8 mouse cellular contexts compared by ENCODE assay signal in the genomic region with DNA sequence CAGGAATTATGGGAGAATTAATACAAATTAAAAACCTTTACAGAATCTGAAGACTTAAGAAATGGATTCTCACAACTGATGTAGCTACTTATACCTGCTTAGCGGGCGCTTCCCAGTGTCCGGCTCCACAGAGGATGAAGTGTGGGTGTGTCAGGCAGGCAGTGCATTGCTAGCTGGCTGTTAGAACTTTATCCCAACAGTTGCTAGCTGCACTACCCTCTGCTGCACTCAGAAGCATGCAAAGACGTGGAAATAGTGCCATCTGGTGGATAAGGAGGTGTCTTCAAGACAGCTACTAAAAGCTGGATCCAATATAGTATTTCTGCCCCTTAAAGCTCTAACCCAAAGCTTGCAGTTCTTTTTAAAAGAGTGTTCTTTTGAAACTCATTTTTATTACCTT. TPM values are rescaled to one million over a fixed set of nuclear protein-coding genes. Genes with fewer than 3 reads are reported as not detected.
DNase-seq lines count a peak whose midpoint lies in the region; ATAC-seq and TF ChIP-seq lines count a peak whose summit lies in the region.

No protein-coding gene starts in this region.

- no peak for TF ChIP-seq POLR2A in heart, adult 2 months (IDR thresholded peaks at IDR 0.05; ENCODE audit: insufficient read depth, low read depth, low read length)
- TF ChIP-seq POLR2A in kidney, adult 2 months (IDR thresholded peaks at IDR 0.05; ENCODE audit: low read depth, low read length) = no peak

- WGBS in embryonic facial prominence, embryonic 13.5 days = 0% methylated on average over 4 of the region's 4 CpGs
- 0% methylated on average over 4 of the region's 4 CpGs for WGBS in heart, adult 2 months
- 1% methylated on average over 4 of the region's 4 CpGs for WGBS in kidney, adult 2 months
- 0% methylated on average over 4 of the region's 4 CpGs for WGBS in limb, embryonic 11.5 days
- 1% methylated on average over 4 of the region's 4 CpGs for WGBS in midbrain, embryonic 14.5 days

- peak overlapping the region; percentile 98 for H3K4me2 ChIP-seq in embryonic facial prominence, embryonic 13.5 days
- H3K4me2 ChIP-seq in limb, embryonic 11.5 days (ENCODE audit: low read depth, severe bottlenecking) = peak overlapping the region; percentile 81; the same call in 1 of the 2 replicates
- peak overlapping the region; percentile 98 for H3K4me2 ChIP-seq in midbrain, embryonic 14.5 days (ENCODE audit: low read length)

- H3K4me3 ChIP-seq in embryonic facial prominence, embryonic 13.5 days = peak overlapping the region; percentile 56
- H3K4me3 ChIP-seq in heart, adult 2 months = peak overlapping the region; percentile 53; the same call in 1 of the 2 replicates
- H3K4me3 ChIP-seq in kidney, adult 2 months (ENCODE audit: insufficient read depth, low read depth, low read length) = no peak overlapping the region
- H3K4me3 ChIP-seq in limb, embryonic 11.5 days (ENCODE audit: low read depth, low read length) = no peak overlapping the region
- peak overlapping the region; percentile 52 for H3K4me3 ChIP-seq in midbrain, embryonic 14.5 days (replicated peaks; ENCODE audit: low read depth, low read length)

- no peaks in the 10 kb centered on the region for H3K79me2 ChIP-seq in heart, adult 2 months (replicated peaks; ENCODE audit: control insufficient read depth, insufficient read depth, low read length)

- H3K9me3 ChIP-seq in embryonic facial prominence, embryonic 13.5 days = no peaks in the 10 kb centered on the region
- no peaks in the 10 kb centered on the region for H3K9me3 ChIP-seq in limb, embryonic 11.5 days (ENCODE audit: control insufficient read depth, low read length)
- H3K9me3 ChIP-seq in midbrain, embryonic 14.5 days (ENCODE audit: control insufficient read depth, low read length) = no peaks in the 10 kb centered on the region

- intact Hi-C loops in heart, adult 2 months (cut with DNase I) = loop anchor here (2.0 to 5.0 kb wide), 3 partner anchors 49 to 364 kb away; a partner anchor contains a TSS

- DNase-seq in A20 (ENCODE audit: low read depth, low spot score) = peak; percentile 88
- peak; percentile 42 for DNase-seq in adrenal gland, postnatal 25 days
- DNase-seq in heart, adult 2 months = peak; percentile 49 to 66
- DNase-seq in kidney, adult 2 months = peak; percentile 90
- peak; percentile 79 for DNase-seq in limb, embryonic 11.5 days (ENCODE audit: low spot score)
- DNase-seq in midbrain, embryonic 14.5 days = peak; percentile 97
- DNase-seq in spleen, postnatal 36 days (ENCODE audit: low spot score in 2 of 2) = peak; percentile 61 to 65

- TF ChIP-seq CTCF in heart, adult 2 months (IDR thresholded peaks at IDR 0.05) = peak; percentile 88
- peak; percentile 84 for TF ChIP-seq CTCF in kidney, adult 2 months (conservative IDR thresholded peaks at IDR 0.05; ENCODE audit: insufficient read depth, insufficient read length, low read depth, low read length)

- TF ChIP-seq EP300 in heart, adult 2 months (IDR thresholded peaks at IDR 0.05; ENCODE audit: insufficient read depth, low read depth, low read length) = no peak

- H3K27ac ChIP-seq in embryonic facial prominence, embryonic 13.5 days = no peak overlapping the region
- no peak overlapping the region for H3K27ac ChIP-seq in heart, adult 2 months
- no peak overlapping the region for H3K27ac ChIP-seq in kidney, adult 2 months (ENCODE audit: insufficient read depth, low read depth, low read length)
- H3K27ac ChIP-seq in limb, embryonic 11.5 days (replicated peaks; ENCODE audit: low read depth, low read length) = no peak overlapping the region
- no peak overlapping the region for H3K27ac ChIP-seq in midbrain, embryonic 14.5 days (replicated peaks; ENCODE audit: low read depth, low read length)

- H3K4me1 ChIP-seq in embryonic facial prominence, embryonic 13.5 days = peaks cover 22% of the 10 kb centered on the region
- H3K4me1 ChIP-seq in heart, adult 2 months (ENCODE audit: control insufficient read depth, insufficient read depth, low read length) = no peaks in the 10 kb centered on the region
- H3K4me1 ChIP-seq in kidney, adult 2 months (ENCODE audit: control insufficient read depth, insufficient read depth, low read length) = no peaks in the 10 kb centered on the region
- H3K4me1 ChIP-seq in limb, embryonic 11.5 days (ENCODE audit: control insufficient read depth, insufficient read depth, low read length) = peaks cover 6% of the 10 kb centered on the region
- H3K4me1 ChIP-seq in midbrain, embryonic 14.5 days (ENCODE audit: control insufficient read depth, insufficient read depth, low read length) = peaks cover 12% of the 10 kb centered on the region

- no peak overlapping the region for H3K9ac ChIP-seq in embryonic facial prominence, embryonic 13.5 days
- H3K9ac ChIP-seq in heart, adult 2 months (ENCODE audit: low read depth, low read length) = no peak overlapping the region
- H3K9ac ChIP-seq in limb, embryonic 11.5 days (ENCODE audit: low read length) = no peak overlapping the region
- H3K9ac ChIP-seq in midbrain, embryonic 14.5 days (replicated peaks; ENCODE audit: low read length) = no peak overlapping the region

- peak; percentile 78 for ATAC-seq in embryonic facial prominence, embryonic 13.5 days (ENCODE audit: insufficient number of reproducible peaks, insufficient read depth, low FRiP score, low TSS enrichment, low read depth)
- peak; percentile 77; the same call in 1 of the 2 replicates for ATAC-seq in limb, embryonic 11.5 days (ENCODE audit: insufficient number of reproducible peaks, low FRiP score, low TSS enrichment, low read depth)
- peak; percentile 64; the same call in 1 of the 2 replicates for ATAC-seq in midbrain, embryonic 14.5 days (ENCODE audit: low FRiP score, low TSS enrichment)

- H3K36me3 ChIP-seq in embryonic facial prominence, embryonic 13.5 days = no peaks in the 10 kb centered on the region
- H3K36me3 ChIP-seq in heart, adult 2 months (ENCODE audit: control insufficient read depth, insufficient read depth, low read length) = no peaks in the 10 kb centered on the region
- no peaks in the 10 kb centered on the region for H3K36me3 ChIP-seq in kidney, adult 2 months (ENCODE audit: control insufficient read depth, insufficient read depth, low read length)
- no peaks in the 10 kb centered on the region for H3K36me3 ChIP-seq in limb, embryonic 11.5 days (ENCODE audit: control insufficient read depth, insufficient read depth, low read length)
- no peaks in the 10 kb centered on the region for H3K36me3 ChIP-seq in midbrain, embryonic 14.5 days (ENCODE audit: control insufficient read depth, insufficient read depth, low read length)

- H3K27me3 ChIP-seq in embryonic facial prominence, embryonic 13.5 days = peaks cover 47% of the 10 kb centered on the region
- H3K27me3 ChIP-seq in heart, adult 2 months (ENCODE audit: control insufficient read depth, insufficient read depth, low read length) = peaks cover 17% of the 10 kb centered on the region
- peaks cover 3% of the 10 kb centered on the region for H3K27me3 ChIP-seq in kidney, adult 2 months (replicated peaks; ENCODE audit: control insufficient read depth, insufficient read depth, low read length)
- peaks cover 16% of the 10 kb centered on the region for H3K27me3 ChIP-seq in limb, embryonic 11.5 days (ENCODE audit: control insufficient read depth, insufficient read depth, low read length)
- peaks cover 28% of the 10 kb centered on the region; the same call in 1 of the 2 replicates for H3K27me3 ChIP-seq in midbrain, embryonic 14.5 days (ENCODE audit: control insufficient read depth, insufficient read depth, low read length)

RNA-seq across cellular contexts. Expression of a gene that starts 0.9 kb away (rescaled TPM):
- not detected in 2 replicates for total RNA-seq in adrenal gland, postnatal 25 days (2021)
- 0.14 TPM in 1 of 2 replicates, not detected in the other for polyA plus RNA-seq in embryonic facial prominence, embryonic 13.5 days (2015; fragmentation: Nextera tagmentation; extraction: Ambion mirVana)
- total RNA-seq in heart, adult 2 months (2021) = not detected
- polyA plus RNA-seq in heart, adult 2 months (2012; rRNA removed) = 0.14 TPM in 1 of 2 replicates, not detected in the other
- polyA plus RNA-seq in kidney, adult 2 months (2012; rRNA removed) = 0.05 TPM in 1 of 2 replicates, not detected in the other
- polyA plus RNA-seq in limb, embryonic 11.5 days (2014; fragmentation: Nextera tagmentation; extraction: Ambion mirVana) = not detected in 2 replicates
- 0.13 and 0.75 TPM in 2 replicates for polyA plus RNA-seq in midbrain, embryonic 14.5 days (2014; fragmentation: Nextera tagmentation; extraction: Ambion mirVana)

RNA-seq across cellular contexts. Expression of a gene that starts 10.4 kb away (rescaled TPM):
- 86.0 and 96.8 TPM in 2 replicates for total RNA-seq in adrenal gland, postnatal 25 days (2021)
- 181 and 205 TPM in 2 replicates for polyA plus RNA-seq in embryonic facial prominence, embryonic 13.5 days (2015; fragmentation: Nextera tagmentation; extraction: Ambion mirVana)
- 10 to 100 TPM; 37.1 to 37.9 TPM for total RNA-seq in heart, adult 2 months (2021)
- 9.5 and 16.9 TPM in 2 replicates for polyA plus RNA-seq in heart, adult 2 months (2012; rRNA removed)
- 6.5 and 9.2 TPM in 2 replicates for polyA plus RNA-seq in kidney, adult 2 months (2012; rRNA removed)
- 111 and 115 TPM in 2 replicates for polyA plus RNA-seq in limb, embryonic 11.5 days (2014; fragmentation: Nextera tagmentation; extraction: Ambion mirVana)
- 35.3 and 53.0 TPM in 2 replicates for polyA plus RNA-seq in midbrain, embryonic 14.5 days (2014; fragmentation: Nextera tagmentation; extraction: Ambion mirVana)

RNA-seq across cellular contexts. Expression of a gene that starts 42.2 kb away (rescaled TPM):
- not detected in 2 replicates for total RNA-seq in adrenal gland, postnatal 25 days (2021)
- 0.21 and 0.34 TPM in 2 replicates for polyA plus RNA-seq in embryonic facial prominence, embryonic 13.5 days (2015; fragmentation: Nextera tagmentation; extraction: Ambion mirVana)
- total RNA-seq in heart, adult 2 months (2021) = not detected
- 0.12 TPM in 1 of 2 replicates, not detected in the other for polyA plus RNA-seq in heart, adult 2 months (2012; rRNA removed)
- polyA plus RNA-seq in kidney, adult 2 months (2012; rRNA removed) = not detected in 2 replicates
- not detected in 2 replicates for polyA plus RNA-seq in limb, embryonic 11.5 days (2014; fragmentation: Nextera tagmentation; extraction: Ambion mirVana)
- 0.22 and 0.27 TPM in 2 replicates for polyA plus RNA-seq in midbrain, embryonic 14.5 days (2014; fragmentation: Nextera tagmentation; extraction: Ambion mirVana)

RNA-seq across cellular contexts. Expression of a gene that starts 48.2 kb away (rescaled TPM):
- 0.33 and 0.67 TPM in 2 replicates for total RNA-seq in adrenal gland, postnatal 25 days (2021)
- polyA plus RNA-seq in embryonic facial prominence, embryonic 13.5 days (2015; fragmentation: Nextera tagmentation; extraction: Ambion mirVana) = 0.63 and 1.1 TPM in 2 replicates
- total RNA-seq in heart, adult 2 months (2021) = under 1 TPM in 1 of 2 experiments, not detected in 1; 0.47 TPM
- 0.35 and 0.51 TPM in 2 replicates for polyA plus RNA-seq in heart, adult 2 months (2012; rRNA removed)
- 0.47 and 1.1 TPM in 2 replicates for polyA plus RNA-seq in kidney, adult 2 months (2012; rRNA removed)
- polyA plus RNA-seq in limb, embryonic 11.5 days (2014; fragmentation: Nextera tagmentation; extraction: Ambion mirVana) = 0.15 TPM in 1 of 2 replicates, not detected in the other
- polyA plus RNA-seq in midbrain, embryonic 14.5 days (2014; fragmentation: Nextera tagmentation; extraction: Ambion mirVana) = 0.57 and 0.58 TPM in 2 replicates

Comparison
In these comparisons a context has a peak if more than half of its experiments do, and no peak if none do; other contexts are left out.
1. DNase-seq: peak in every context shown above with its lines; median percentile 97 in midbrain, embryonic 14.5 days; 90 in kidney, adult 2 months; 88 in A20; 79 in limb, embryonic 11.5 days; 63 in spleen, postnatal 36 days; 58 in heart, adult 2 months; 42 in adrenal gland, postnatal 25 days.
2. H3K4me3 ChIP-seq: peak in embryonic facial prominence, embryonic 13.5 days (single experiment), heart, adult 2 months (single experiment) and midbrain, embryonic 14.5 days (single experiment); none in kidney, adult 2 months (single experiment) and limb, embryonic 11.5 days (single experiment).
3. Peak in every context shown above with its lines, with median percentiles within 50 percentile points of each other: ATAC-seq and H3K4me2 ChIP-seq.